Comparison of ENCODE assay signal across 8 mouse cellular contexts in the genomic region with DNA sequence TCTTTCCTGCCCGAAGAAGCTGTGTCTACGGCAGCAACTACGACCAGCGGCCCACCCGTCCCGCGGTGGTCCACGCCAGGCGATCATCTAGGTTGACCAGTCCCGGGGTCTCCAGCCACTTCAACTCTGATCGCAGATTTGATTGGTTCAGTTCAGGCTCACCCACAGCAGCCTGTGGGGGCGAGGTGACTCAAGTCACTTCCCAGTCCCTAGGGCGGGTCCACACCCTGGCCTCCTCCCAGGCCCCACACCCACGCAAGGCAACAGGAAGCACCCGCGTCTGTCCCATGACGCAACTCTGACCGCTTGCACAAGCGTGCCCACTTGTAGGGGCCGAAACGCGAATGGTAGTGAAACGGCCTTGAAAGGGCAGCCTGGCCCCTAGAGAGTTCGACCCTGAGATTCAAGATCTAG. TPM values are rescaled to one million over a fixed set of nuclear protein-coding genes. Genes with fewer than 3 reads are reported as not detected.
DNase-seq lines count a peak whose midpoint lies in the region; ATAC-seq and TF ChIP-seq lines count a peak whose summit lies in the region.

No protein-coding gene starts in this region.

- H3ac ChIP-seq in C2C12 (ENCODE audit: control insufficient read depth, insufficient read length, low read depth), result peak overlapping the region; percentile 88

- H3K9ac ChIP-seq in embryonic facial prominence, embryonic 11.5 days (replicated peaks; ENCODE audit: low read length), result peak overlapping the region; percentile 95
- peak overlapping the region; percentile 95 for H3K9ac ChIP-seq in liver, postnatal 0 days (replicated peaks)
- peak overlapping the region; percentile 91 for H3K9ac ChIP-seq in neural tube, embryonic 11.5 days (ENCODE audit: low read length)

- H3K4me3 ChIP-seq in C2C12 (ENCODE audit: insufficient read depth, poor library complexity, severe bottlenecking), result peak overlapping the region; percentile 83
- H3K4me3 ChIP-seq in embryonic facial prominence, embryonic 11.5 days (ENCODE audit: low read depth, low read length), result peak overlapping the region; percentile 97
- H3K4me3 ChIP-seq in kidney, adult 2 months (ENCODE audit: insufficient read depth, low read depth, low read length), result peak overlapping the region; percentile 87
- peak overlapping the region; percentile 91 for H3K4me3 ChIP-seq in liver, postnatal 0 days (ENCODE audit: low read depth, low read length)
- H3K4me3 ChIP-seq in neural tube, embryonic 11.5 days (ENCODE audit: low read depth, low read length), result peak overlapping the region; percentile 91

- H3K4me1 ChIP-seq in embryonic facial prominence, embryonic 11.5 days (ENCODE audit: control insufficient read depth, insufficient read depth, low read length), result peaks cover 8% of the 10 kb centered on the region
- peaks cover 22% of the 10 kb centered on the region; the same call in 1 of the 2 replicates for H3K4me1 ChIP-seq in kidney, adult 2 months (ENCODE audit: control insufficient read depth, insufficient read depth, low read length)
- H3K4me1 ChIP-seq in liver, postnatal 0 days (ENCODE audit: insufficient read depth), result peaks cover 55% of the 10 kb centered on the region
- peaks cover 31% of the 10 kb centered on the region for H3K4me1 ChIP-seq in neural tube, embryonic 11.5 days (ENCODE audit: control insufficient read depth, insufficient read depth, low read length)

- TF ChIP-seq POLR2A in kidney, adult 2 months (IDR thresholded peaks at IDR 0.05; ENCODE audit: low read depth, low read length), result no peak

- peak overlapping the region; percentile 89 for H3K4me2 ChIP-seq in embryonic facial prominence, embryonic 11.5 days (ENCODE audit: low read depth, low read length)
- peak overlapping the region; percentile 85 for H3K4me2 ChIP-seq in liver, postnatal 0 days (ENCODE audit: low read depth, low read length)
- H3K4me2 ChIP-seq in neural tube, embryonic 11.5 days (ENCODE audit: low read depth), result peak overlapping the region; percentile 90

- H3K79me3 ChIP-seq in C2C12 (ENCODE audit: low read depth), result peaks cover 29% of the 10 kb centered on the region

- H3K36me3 ChIP-seq in C2C12 (ENCODE audit: control insufficient read depth, insufficient read depth), result no peaks in the 10 kb centered on the region
- no peaks in the 10 kb centered on the region for H3K36me3 ChIP-seq in embryonic facial prominence, embryonic 11.5 days (replicated peaks; ENCODE audit: control insufficient read depth, insufficient read depth, low read depth, low read length)
- H3K36me3 ChIP-seq in kidney, adult 2 months (ENCODE audit: control insufficient read depth, insufficient read depth, low read length), result no peaks in the 10 kb centered on the region
- H3K36me3 ChIP-seq in liver, postnatal 0 days (replicated peaks; ENCODE audit: insufficient read depth, low read length), result no peaks in the 10 kb centered on the region
- H3K36me3 ChIP-seq in neural tube, embryonic 11.5 days (ENCODE audit: control insufficient read depth, insufficient read depth, low read length), result no peaks in the 10 kb centered on the region

- H3K27me3 ChIP-seq in C2C12 (ENCODE audit: control insufficient read depth, insufficient read depth, insufficient read length), result no peaks in the 10 kb centered on the region
- H3K27me3 ChIP-seq in embryonic facial prominence, embryonic 11.5 days (ENCODE audit: control insufficient read depth, insufficient read depth, low read length), result no peaks in the 10 kb centered on the region
- no peaks in the 10 kb centered on the region for H3K27me3 ChIP-seq in kidney, adult 2 months (replicated peaks; ENCODE audit: control insufficient read depth, insufficient read depth, low read length)
- no peaks in the 10 kb centered on the region for H3K27me3 ChIP-seq in liver, postnatal 0 days (ENCODE audit: insufficient read depth, low read length)
- no peaks in the 10 kb centered on the region for H3K27me3 ChIP-seq in neural tube, embryonic 11.5 days (ENCODE audit: control insufficient read depth, insufficient read depth, low read length)

- peaks cover 53% of the 10 kb centered on the region for H3K79me2 ChIP-seq in C2C12 (ENCODE audit: control insufficient read depth, insufficient read depth)

- no peak for TF ChIP-seq CTCF in C2C12 (IDR thresholded peaks at IDR 0.05; ENCODE audit: control insufficient read depth, insufficient read depth, insufficient read length)
- no peak for TF ChIP-seq CTCF in kidney, adult 2 months (conservative IDR thresholded peaks at IDR 0.05; ENCODE audit: insufficient read depth, insufficient read length, low read depth, low read length)
- 0 out of 2 replicates have a peak, but pooled peaks have one; percentile 9 for TF ChIP-seq CTCF in liver, postnatal 0 days (IDR thresholded peaks at IDR 0.05; ENCODE audit: low read depth)

- peak; percentile 97 for DNase-seq in adrenal gland, adult 2 months
- DNase-seq in embryonic facial prominence, embryonic 11.5 days (ENCODE audit: low spot score), result peak; percentile 45
- DNase-seq in heart, adult 8-10 months (ENCODE audit: low spot score), result peak; percentile 95
- DNase-seq in kidney, adult 2 months, result peak; percentile 93
- DNase-seq in liver, postnatal 0 days, result peak; percentile 92
- peak; percentile 53 for DNase-seq in neural tube, embryonic 11.5 days (ENCODE audit: low spot score)
- DNase-seq in thymus, adult 18-20 months, result peak; percentile 73 to 84

- no peaks in the 10 kb centered on the region for H3K9me3 ChIP-seq in embryonic facial prominence, embryonic 11.5 days (replicated peaks; ENCODE audit: control insufficient read depth, low read length)
- H3K9me3 ChIP-seq in liver, postnatal 0 days (ENCODE audit: low read length), result no peaks in the 10 kb centered on the region
- H3K9me3 ChIP-seq in neural tube, embryonic 11.5 days (ENCODE audit: control insufficient read depth, low read length), result no peaks in the 10 kb centered on the region

- WGBS in embryonic facial prominence, embryonic 11.5 days, result 1% methylated on average over 24 of the region's 24 CpGs
- under 1% methylated on average over 24 of the region's 24 CpGs for WGBS in kidney, adult 2 months
- under 1% methylated on average over 24 of the region's 24 CpGs for WGBS in liver, postnatal 0 days (ENCODE audit: insufficient replicate concordance)
- under 1% methylated on average over 24 of the region's 24 CpGs for WGBS in neural tube, embryonic 11.5 days

- H3K27ac ChIP-seq in embryonic facial prominence, embryonic 11.5 days (replicated peaks; ENCODE audit: low read depth, low read length), result peak overlapping the region; percentile 91
- peak overlapping the region; percentile 84 for H3K27ac ChIP-seq in kidney, adult 2 months (ENCODE audit: insufficient read depth, low read depth, low read length)
- H3K27ac ChIP-seq in liver, postnatal 0 days (ENCODE audit: low read depth), result peak overlapping the region; percentile 99
- peak overlapping the region; percentile 75 for H3K27ac ChIP-seq in neural tube, embryonic 11.5 days (ENCODE audit: low read depth, low read length)

- no peak for ATAC-seq in embryonic facial prominence, embryonic 11.5 days (replicated peaks; ENCODE audit: insufficient number of reproducible peaks, low FRiP score, low TSS enrichment, low read depth)
- peak; percentile 71 for ATAC-seq in liver, postnatal 0 days
- no peak for ATAC-seq in neural tube, embryonic 11.5 days (ENCODE audit: insufficient read depth, low FRiP score, low TSS enrichment)

- no peak for TF ChIP-seq EP300 in liver, postnatal 0 days (IDR thresholded peaks at IDR 0.05; ENCODE audit: low read depth)

TF ChIP-seq in C2C12, 6 proteins besides CTCF, POLR2A, EP300 and RAD21 (continues in another document):
- TF ChIP-seq CEBPB (IDR thresholded peaks at IDR 0.05; ENCODE audit: low read depth) (peak; percentile 94), USF1 (IDR thresholded peaks at IDR 0.05; ENCODE audit: low read depth) (no peak)

RNA-seq across cellular contexts. Expression of gene Ier2, which starts 1.2 kb away (rescaled TPM):
- 61.4 TPM for polyA plus RNA-seq in C2C12 (2012; fragmentation: generic; extraction: Trizol)
- 10 to 100 TPM; 24.9 to 34.8 TPM for total RNA-seq in adrenal gland, adult 2 months (2021)
- polyA plus RNA-seq in adrenal gland, adult 2 months (2012; rRNA removed), result 13.7 and 27.0 TPM in 2 replicates
- 86.9 and 89.6 TPM in 2 replicates for polyA plus RNA-seq in embryonic facial prominence, embryonic 11.5 days (2014; fragmentation: Nextera tagmentation; extraction: Ambion mirVana)
- total RNA-seq in heart, adult 8-10 months (2022), result 10 to 100 TPM; 12.8 to 26.9 (median 17.4) TPM
- 5.7 and 7.3 TPM in 2 replicates for polyA plus RNA-seq in kidney, adult 2 months (2012; rRNA removed)
- polyA plus RNA-seq in liver, postnatal 0 days (2015; fragmentation: Nextera tagmentation; extraction: Ambion mirVana), result 32.3 and 32.9 TPM in 2 replicates
- polyA plus RNA-seq in neural tube, embryonic 11.5 days (2014; fragmentation: Nextera tagmentation; extraction: Ambion mirVana), result 71.6 and 79.4 TPM in 2 replicates

RNA-seq across cellular contexts. Expression of gene Trmt1, which starts 24.6 kb away (rescaled TPM):
- 117 TPM for polyA plus RNA-seq in C2C12 (2012; fragmentation: generic; extraction: Trizol)
- 10 to 100 TPM; 57.0 to 68.5 TPM for total RNA-seq in adrenal gland, adult 2 months (2021)
- polyA plus RNA-seq in adrenal gland, adult 2 months (2012; rRNA removed), result 150 and 160 TPM in 2 replicates
- 61.5 and 64.7 TPM in 2 replicates for polyA plus RNA-seq in embryonic facial prominence, embryonic 11.5 days (2014; fragmentation: Nextera tagmentation; extraction: Ambion mirVana)
- 10 to 100 TPM; 30.9 to 41.7 (median 38.5) TPM for total RNA-seq in heart, adult 8-10 months (2022)
- 73.7 and 98.9 TPM in 2 replicates for polyA plus RNA-seq in kidney, adult 2 months (2012; rRNA removed)
- 21.3 TPM in 2 replicates for polyA plus RNA-seq in liver, postnatal 0 days (2015; fragmentation: Nextera tagmentation; extraction: Ambion mirVana)
- 60.4 and 60.6 TPM in 2 replicates for polyA plus RNA-seq in neural tube, embryonic 11.5 days (2014; fragmentation: Nextera tagmentation; extraction: Ambion mirVana)

RNA-seq across cellular contexts. Expression of gene Nacc1, which starts 26.2 kb away (rescaled TPM):
- 81.5 TPM for polyA plus RNA-seq in C2C12 (2012; fragmentation: generic; extraction: Trizol)
- 10 to 100 TPM; 78.4 to 80.7 TPM for total RNA-seq in adrenal gland, adult 2 months (2021)
- polyA plus RNA-seq in adrenal gland, adult 2 months (2012; rRNA removed), result 98.7 and 120 TPM in 2 replicates
- polyA plus RNA-seq in embryonic facial prominence, embryonic 11.5 days (2014; fragmentation: Nextera tagmentation; extraction: Ambion mirVana), result 21.0 and 21.1 TPM in 2 replicates
- 10 to 100 TPM; 26.7 to 36.0 (median 33.4) TPM for total RNA-seq in heart, adult 8-10 months (2022)
- 85.8 and 93.9 TPM in 2 replicates for polyA plus RNA-seq in kidney, adult 2 months (2012; rRNA removed)
- polyA plus RNA-seq in liver, postnatal 0 days (2015; fragmentation: Nextera tagmentation; extraction: Ambion mirVana), result 3.3 and 3.6 TPM in 2 replicates
- polyA plus RNA-seq in neural tube, embryonic 11.5 days (2014; fragmentation: Nextera tagmentation; extraction: Ambion mirVana), result 26.2 and 27.0 TPM in 2 replicates

RNA-seq across cellular contexts. Expression of gene Lyl1, which starts 39.8 kb away (rescaled TPM):
- 0.04 TPM for polyA plus RNA-seq in C2C12 (2012; fragmentation: generic; extraction: Trizol)
- 1 to 10 TPM; 2.7 to 4.4 TPM for total RNA-seq in adrenal gland, adult 2 months (2021)
- polyA plus RNA-seq in adrenal gland, adult 2 months (2012; rRNA removed), result 8.2 and 10.9 TPM in 2 replicates
- polyA plus RNA-seq in embryonic facial prominence, embryonic 11.5 days (2014; fragmentation: Nextera tagmentation; extraction: Ambion mirVana), result 4.6 and 5.3 TPM in 2 replicates
- total RNA-seq in heart, adult 8-10 months (2022), result 1 to 10 TPM; 3.5 to 4.8 (median 4.3) TPM
- polyA plus RNA-seq in kidney, adult 2 months (2012; rRNA removed), result 3.2 and 4.1 TPM in 2 replicates
- polyA plus RNA-seq in liver, postnatal 0 days (2015; fragmentation: Nextera tagmentation; extraction: Ambion mirVana), result 24.6 and 25.7 TPM in 2 replicates
- 4.6 and 5.3 TPM in 2 replicates for polyA plus RNA-seq in neural tube, embryonic 11.5 days (2014; fragmentation: Nextera tagmentation; extraction: Ambion mirVana)

Comparison
In these comparisons a context has a peak if more than half of its experiments do, and no peak if none do; other contexts are left out.
1. DNase-seq: peak in every context shown above with its lines; median percentile 97 in adrenal gland, adult 2 months; 95 in heart, adult 8-10 months; 93 in kidney, adult 2 months; 92 in liver, postnatal 0 days; 78 in thymus, adult 18-20 months; 53 in neural tube, embryonic 11.5 days; 45 in embryonic facial prominence, embryonic 11.5 days.